Mouse (Mus musculus): ENCODE measurements around the gene Mia3. TPM values are rescaled to one million over a fixed set of nuclear protein-coding genes. Genes with fewer than 3 reads are reported as not detected.

Mia3 gene
- total RNA-seq, 1 experiment from 2014 or later: 71.7 TPM

Other genes starting within 250 kb of the Mia3 start
- 5.6 and 6.3 TPM in 2 replicates for gene Disp1, start 148.0 kb downstream of the Mia3 start, total RNA-seq (2017)
- 60.9 and 64.5 TPM in 2 replicates for gene Aida, start 73.0 kb downstream of the Mia3 start, total RNA-seq (2017)
- 34.1 and 39.6 TPM in 2 replicates for gene Brox, start 72.3 kb downstream of the Mia3 start, total RNA-seq (2017)
- 19.2 and 22.2 TPM in 2 replicates for gene Taf1a, start 19.4 kb upstream of the Mia3 start, total RNA-seq (2017)
- gene Hhipl2, start 48.7 kb upstream of the Mia3 start, total RNA-seq (2017): not detected in 2 replicates

All from common myeloid progenitor, adult 5-6 weeks (primary cell).